Comparison of ENCODE assay signal across 9 mouse cellular contexts in the genomic region with DNA sequence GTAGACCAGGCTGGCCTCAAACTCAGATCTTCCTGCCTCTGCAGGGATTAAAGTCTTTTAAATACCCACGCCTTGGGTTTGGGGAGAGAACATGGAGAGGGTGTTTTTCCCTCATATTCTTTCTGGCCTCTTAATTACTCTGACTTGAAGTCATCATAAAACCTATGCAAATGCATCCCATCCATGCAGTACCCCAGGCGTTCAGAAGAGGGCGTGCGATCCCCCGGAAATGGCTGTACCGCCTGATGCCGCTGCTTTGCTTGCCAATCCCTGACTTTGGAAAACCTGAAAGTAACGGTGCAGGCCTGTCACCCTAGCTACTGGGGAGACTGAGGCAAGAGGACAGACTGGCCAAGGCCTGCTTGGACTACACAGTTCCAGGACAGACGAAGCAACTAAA. TPM values are rescaled to one million over a fixed set of nuclear protein-coding genes. Genes with fewer than 3 reads are reported as not detected.
DNase-seq lines count a peak whose midpoint lies in the region; ATAC-seq and TF ChIP-seq lines count a peak whose summit lies in the region.
"Had no signal": no experiment of that assay in that cellular context is flagged by ENCODE, and none has a peak within 500 bp of the region (broad histone marks: within the 10 kb centered on the region; RNA-seq: fewer than 3 reads in every experiment).

No protein-coding gene starts in this region.

- TF ChIP-seq CTCF in ES-Bruce4 (IDR thresholded peaks at IDR 0.05; ENCODE audit: low read depth, low read length), result peak; percentile 75

- WGBS in heart, embryonic 10.5 days, result 60% methylated on average over 9 of the region's 9 CpGs

- peak overlapping the region; percentile 53 for H3K4me3 ChIP-seq in ES-Bruce4 (ENCODE audit: low read depth, low read length)
- no peak overlapping the region for H3K4me3 ChIP-seq in heart, embryonic 10.5 days

- no peak for ATAC-seq in megakaryocyte-erythroid progenitor cell, adult 5-6 weeks (replicated peaks; ENCODE audit: low FRiP score, low TSS enrichment, poor library complexity, severe bottlenecking)

- 0 out of 2 replicates have a peak overlapping the region, but pooled peaks have one; percentile 6 for H3K9ac ChIP-seq in ES-Bruce4 (ENCODE audit: low read depth, poor library complexity, severe bottlenecking)

- no peaks in the 10 kb centered on the region for H3K9me3 ChIP-seq in ES-Bruce4 (replicated peaks; ENCODE audit: control insufficient read depth, insufficient read depth, low read length, poor library complexity, severe bottlenecking)
- H3K9me3 ChIP-seq in heart, embryonic 10.5 days, result 0 out of 2 replicates have a peak, but pooled peaks cover 4% of the 10 kb centered on the region

- peak; percentile 39 for DNase-seq in layer of hippocampus, adult 11-12 months (ENCODE audit: low spot score)
- no peak for DNase-seq in layer of hippocampus, adult 9-10 months (ENCODE audit: low spot score)
- DNase-seq in B cell, adult 2 months, result peak; percentile 57 to 58
- peak; percentile 56 to 68 for DNase-seq in cerebellum, postnatal 4 days (ENCODE audit: low spot score in 2 of 2)
- DNase-seq in natural killer cell, adult 2 months (ENCODE audit: low spot score in 2 of 2), result peak; percentile 27 to 37
- no peak for DNase-seq in heart, embryonic 10.5 days (ENCODE audit: low spot score)

- TF ChIP-seq EP300 in ES-Bruce4 (IDR thresholded peaks at IDR 0.05; ENCODE audit: insufficient read depth, low read depth, low read length), result peak; percentile 63; the same call in 1 of the 2 replicates

- peak overlapping the region; percentile 68; the same call in 1 of the 2 replicates for H3K27ac ChIP-seq in ES-Bruce4 (ENCODE audit: insufficient read depth, low read length)
- no peak overlapping the region for H3K27ac ChIP-seq in heart, embryonic 10.5 days

- H3K4me1 ChIP-seq in ES-Bruce4 (ENCODE audit: control insufficient read depth, insufficient read depth, low read length), result peaks cover 5% of the 10 kb centered on the region
- peaks cover 41% of the 10 kb centered on the region for H3K4me1 ChIP-seq in heart, embryonic 10.5 days

- TF ChIP-seq POLR2A in ES-Bruce4 (IDR thresholded peaks at IDR 0.05; ENCODE audit: insufficient read depth, low read length), result no peak

- H3K27me3 ChIP-seq in ES-Bruce4 (ENCODE audit: control insufficient read depth, insufficient read depth, low read length, poor library complexity, severe bottlenecking), result no peaks in the 10 kb centered on the region
- peaks cover 19% of the 10 kb centered on the region; the same call in 1 of the 2 replicates for H3K27me3 ChIP-seq in heart, embryonic 10.5 days (ENCODE audit: insufficient read depth, poor library complexity, severe bottlenecking)

- no peaks in the 10 kb centered on the region for H3K36me3 ChIP-seq in ES-Bruce4 (ENCODE audit: control insufficient read depth, insufficient read depth, low read length, poor library complexity, severe bottlenecking)
- no peaks in the 10 kb centered on the region for H3K36me3 ChIP-seq in heart, embryonic 10.5 days

RNA-seq across cellular contexts. Expression of a gene that starts 0.9 kb away (rescaled TPM):
- 11.6 and 18.9 TPM in 2 replicates for polyA plus RNA-seq in ES-Bruce4 (2011; ENCODE audit: insufficient read depth, insufficient read length, low read depth, missing spikeins)
- 2.2 TPM in 1 of 2 replicates, not detected in the other for total RNA-seq in megakaryocyte-erythroid progenitor cell, adult 5-6 weeks (2014; fragmentation: Nextera tagmentation)
- 0.09 and 0.50 TPM in 2 replicates for total RNA-seq in megakaryocyte-erythroid progenitor cell, adult 5-6 weeks (2017)
- polyA plus RNA-seq in heart, embryonic 10.5 days (2016; fragmentation: Nextera tagmentation; extraction: Ambion mirVana), result 0.59 and 0.67 TPM in 2 replicates
- polyA plus RNA-seq: erythroblast, embryonic 14.5 days had no signal

Comparison
In these comparisons a context has a peak if more than half of its experiments do, and no peak if none do; other contexts are left out.
1. DNase-seq: peak in layer of hippocampus, adult 11-12 months (single experiment), B cell, adult 2 months (2 of 2), cerebellum, postnatal 4 days (2 of 2) and natural killer cell, adult 2 months (2 of 2); none in layer of hippocampus, adult 9-10 months (single experiment) and heart, embryonic 10.5 days (single experiment).